Mouse (Mus musculus) left cerebral cortex, postnatal 14 days (tissue): ENCODE data around the gene Cmklr1. TPM values are rescaled to one million over a fixed set of nuclear protein-coding genes. Genes with fewer than 3 reads are reported as not detected.

Source experiments
- DNase-seq, 2 experiments: peaks; one replicate each; pipeline ENCODE4 v3.0.0; 2021 to 2022; ENCODE audit warnings: low spot score in 2 of 2, mixed read lengths in 1 of 2
- intact Hi-C: fragments of 180-260 bp; cut with DNase I; formaldehyde crosslinking; loops from one replicate; pipeline ENCODE4 v1.15.1; 2025
- long read RNA-seq, 2 experiments: library from polyadenylated mRNA; stranded (forward); transcript quantifications; one replicate each; pipeline ENCODE4 v2.0.0; 2021
- total RNA-seq, 2 experiments: library from RNA; stranded (reverse); gene quantifications; 2 replicates each; pipeline ENCODE4 v1.2.3; 2021

Gene Cmklr1
- 1 to 10 TPM; 4.2 to 5.1 TPM for total RNA-seq
- long read RNA-seq, experiment 1, result 0 reads
- long read RNA-seq, experiment 2, result 0 reads

- no peak for DNase-seq
- intact Hi-C loops, result no loop called here
These were observed at the start of gene Cmklr1 for GRCm38 (mm10) chr5:113650035-113650865. Cmklr1 (minus strand) TSS chr5:113650426.

- intact Hi-C loops, result no loop called here
- DNase-seq, result no peak
These were observed 44.2 kb upstream of the Cmklr1 start for GRCm38 (mm10) chr5:113694415-113694814.

GRCm38 (mm10) chr5:113694000-113694399, 43.8 kb upstream of the Cmklr1 start:
- no peak for DNase-seq

GRCm38 (mm10) chr5:113693196-113693755, 43.0 kb upstream of the Cmklr1 start:
- intact Hi-C loops, result no loop called here

More at GRCm38 (mm10) chr5:113694000-113694399, 43.8 kb upstream of the Cmklr1 start:
- intact Hi-C loops, result no loop called here

GRCm38 (mm10) chr5:113690866-113691265, 40.6 kb upstream of the Cmklr1 start:
- intact Hi-C loops, result no loop called here
- DNase-seq, result no peak

More at GRCm38 (mm10) chr5:113693196-113693755, 43.0 kb upstream of the Cmklr1 start:
- no peak for DNase-seq

GRCm38 (mm10) chr5:113690069-113690548, 39.9 kb upstream of the Cmklr1 start:
- intact Hi-C loops, result no loop called here
- DNase-seq, result no peak

GRCm38 (mm10) chr5:113687514-113687913, 37.3 kb upstream of the Cmklr1 start:
- DNase-seq, result no peak
- intact Hi-C loops, result no loop called here

- intact Hi-C loops, result no loop called here
- no peak for DNase-seq
These were observed 35.2 kb upstream of the Cmklr1 start for GRCm38 (mm10) chr5:113685471-113685870.

- intact Hi-C loops, result no loop called here
- no peak for DNase-seq
These were observed 33.0 kb upstream of the Cmklr1 start for GRCm38 (mm10) chr5:113683246-113683645.

- no peak for DNase-seq
- intact Hi-C loops, result no loop called here
These were observed 32.2 kb upstream of the Cmklr1 start for GRCm38 (mm10) chr5:113682472-113682871.

- DNase-seq, result no peak
- intact Hi-C loops, result no loop called here
These were observed 31.0 kb upstream of the Cmklr1 start for GRCm38 (mm10) chr5:113681219-113681618.

- intact Hi-C loops, result no loop called here
- DNase-seq, result no peak
These were observed 29.3 kb upstream of the Cmklr1 start for GRCm38 (mm10) chr5:113679509-113679908.

GRCm38 (mm10) chr5:113678743-113679452, 28.7 kb upstream of the Cmklr1 start:
- DNase-seq, result no peak
- intact Hi-C loops, result no loop called here

- intact Hi-C loops, result no loop called here
- no peak for DNase-seq
These were observed 27.3 kb upstream of the Cmklr1 start for GRCm38 (mm10) chr5:113677541-113677940.

GRCm38 (mm10) chr5:113674851-113675250, 24.6 kb upstream of the Cmklr1 start:
- intact Hi-C loops, result no loop called here

GRCm38 (mm10) chr5:113672456-113672855, 22.2 kb upstream of the Cmklr1 start:
- intact Hi-C loops, result no loop called here
- no peak for DNase-seq

More at GRCm38 (mm10) chr5:113674851-113675250, 24.6 kb upstream of the Cmklr1 start:
- DNase-seq, result no peak

- intact Hi-C loops, result no loop called here
- no peak for DNase-seq
These were observed 20.4 kb upstream of the Cmklr1 start for GRCm38 (mm10) chr5:113670597-113670996.

GRCm38 (mm10) chr5:113670110-113670509, 19.9 kb upstream of the Cmklr1 start:
- intact Hi-C loops, result no loop called here

GRCm38 (mm10) chr5:113664629-113665195, 14.5 kb upstream of the Cmklr1 start:
- intact Hi-C loops, result no loop called here
- no peak for DNase-seq

More at GRCm38 (mm10) chr5:113670110-113670509, 19.9 kb upstream of the Cmklr1 start:
- no peak for DNase-seq

GRCm38 (mm10) chr5:113664127-113664526, 13.9 kb upstream of the Cmklr1 start:
- intact Hi-C loops, result no loop called here
- DNase-seq, result no peak
